Mouse (Mus musculus): ENCODE measurements around the gene Hfe. TPM values are rescaled to one million over a fixed set of nuclear protein-coding genes. Genes with fewer than 3 reads are reported as not detected.

Hfe gene
- polyA plus RNA-seq, 1 experiment from 2014 or later = 3.8 TPM

DNA sequence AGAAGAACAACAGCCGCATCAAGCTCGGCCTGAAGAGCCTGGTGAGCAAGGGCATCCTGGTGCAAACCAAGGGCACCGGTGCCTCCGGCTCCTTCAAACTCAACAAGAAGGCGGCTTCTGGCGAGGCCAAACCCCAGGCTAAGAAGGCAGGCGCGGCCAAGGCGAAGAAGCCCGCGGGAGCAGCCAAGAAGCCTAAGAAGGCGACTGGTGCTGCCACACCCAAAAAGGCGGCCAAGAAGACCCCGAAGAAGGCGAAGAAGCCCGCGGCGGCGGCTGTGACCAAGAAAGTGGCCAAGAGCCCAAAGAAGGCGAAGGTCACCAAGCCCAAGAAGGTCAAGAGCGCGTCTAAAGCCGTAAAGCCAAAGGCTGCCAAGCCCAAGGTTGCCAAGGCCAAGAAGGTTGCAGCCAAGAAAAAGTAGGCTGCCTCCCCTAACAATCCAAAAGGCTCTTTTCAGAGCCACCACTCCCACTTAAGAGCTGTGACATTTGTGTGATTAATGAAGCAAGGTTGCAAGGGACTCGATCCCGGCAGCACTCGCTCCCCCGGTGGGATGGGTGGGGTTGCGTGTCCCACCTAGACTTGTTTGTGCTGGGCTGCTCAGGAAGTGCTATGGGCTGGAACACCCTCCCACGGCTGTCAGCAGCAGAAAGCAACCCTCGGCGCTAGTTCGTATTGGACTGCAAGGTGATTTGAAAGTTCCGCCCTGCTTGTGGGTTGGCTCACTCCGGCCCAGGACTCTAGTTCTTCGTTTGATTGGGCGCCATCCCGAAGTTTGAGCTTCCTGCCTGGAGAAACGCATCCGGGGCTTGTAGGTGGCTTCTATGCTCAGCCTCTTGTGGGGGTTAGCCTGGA lies 28.6 kb upstream of the Hfe start:
- peak; percentile 93 for ATAC-seq
- peak overlapping the region; percentile 56 for H3K27ac ChIP-seq (ENCODE audit: low read length)
- H3K4me3 ChIP-seq (ENCODE audit: low read depth, low read length) = peak overlapping the region; percentile 55
- WGBS = under 1% methylated on average over 39 of the region's 39 CpGs
- H3K4me1 ChIP-seq (ENCODE audit: control insufficient read depth, insufficient read depth, low read length) = peaks cover 17% of the 10 kb centered on the region
- no peaks in the 10 kb centered on the region for H3K36me3 ChIP-seq (ENCODE audit: control insufficient read depth, insufficient read depth, low read length)
- peak overlapping the region; percentile 95 for H3K4me2 ChIP-seq (ENCODE audit: low read length)
- H3K9ac ChIP-seq (ENCODE audit: low read depth, low read length) = peak overlapping the region; percentile 60
- no peaks in the 10 kb centered on the region for H3K9me3 ChIP-seq (replicated peaks; ENCODE audit: control insufficient read depth, low read length, poor library complexity, severe bottlenecking)
- H3K27me3 ChIP-seq (ENCODE audit: control insufficient read depth, insufficient read depth, low read depth, low read length) = no peaks in the 10 kb centered on the region

DNA sequence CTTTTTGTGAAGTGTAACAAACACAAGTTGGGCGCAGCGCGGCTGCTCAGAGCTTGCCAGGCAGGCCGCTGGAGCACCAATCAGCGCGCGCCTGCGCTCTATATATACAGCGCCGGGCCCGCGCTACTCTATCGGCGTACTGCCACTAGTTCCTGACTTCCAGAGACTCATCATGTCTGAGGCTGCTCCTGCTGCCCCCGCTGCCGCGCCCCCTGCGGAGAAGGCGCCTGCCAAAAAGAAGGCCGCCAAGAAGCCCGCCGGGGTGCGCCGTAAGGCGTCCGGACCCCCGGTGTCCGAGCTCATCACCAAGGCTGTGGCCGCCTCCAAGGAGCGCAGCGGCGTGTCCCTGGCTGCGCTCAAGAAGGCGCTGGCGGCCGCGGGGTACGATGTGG lies 28.0 kb upstream of the Hfe start, which contains the start of gene Hist1h1c:
Gene Hist1h1c, plus strand, starts transcription at position 132 of the 392 bp plus-strand sequence.
- no peaks in the 10 kb centered on the region for H3K27me3 ChIP-seq (ENCODE audit: control insufficient read depth, insufficient read depth, low read depth, low read length)
- H3K4me2 ChIP-seq (ENCODE audit: low read length) = peak within 1 kb of the TSS; percentile 95
- H3K36me3 ChIP-seq (ENCODE audit: control insufficient read depth, insufficient read depth, low read length) = no peaks in the 10 kb centered on the region
- peaks cover 17% of the 10 kb centered on the region for H3K4me1 ChIP-seq (ENCODE audit: control insufficient read depth, insufficient read depth, low read length)
- peak; percentile 95 for ATAC-seq
- peak within 1 kb of the TSS; percentile 56 for H3K27ac ChIP-seq (ENCODE audit: low read length)
- WGBS = under 1% methylated on average over 29 of the region's 38 CpGs
- H3K4me3 ChIP-seq (ENCODE audit: low read depth, low read length) = peak within 1 kb of the TSS; percentile 55
- H3K9me3 ChIP-seq (replicated peaks; ENCODE audit: control insufficient read depth, low read length, poor library complexity, severe bottlenecking) = no peaks in the 10 kb centered on the region
- peak within 1 kb of the TSS; percentile 60 for H3K9ac ChIP-seq (ENCODE audit: low read depth, low read length)

DNA sequence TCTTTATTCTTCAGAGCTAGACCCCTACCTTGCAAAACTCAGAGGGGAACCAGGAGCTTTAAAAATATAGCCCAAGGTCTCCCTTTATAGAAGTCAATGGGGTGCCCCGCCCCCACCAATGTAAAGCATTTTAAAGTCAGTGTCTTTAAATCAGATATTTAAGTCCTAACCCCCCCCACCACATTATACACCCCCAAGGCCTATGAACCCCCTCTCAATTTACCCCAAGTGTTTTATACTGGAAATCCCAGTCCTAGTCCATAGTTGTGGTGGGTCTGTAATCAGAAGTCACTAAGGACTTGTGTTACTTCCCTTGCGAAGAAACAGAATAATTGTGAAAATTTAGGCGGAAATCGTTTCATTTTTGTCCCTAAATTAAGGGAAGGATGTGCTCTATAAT lies 27.4 kb upstream of the Hfe start:
- Histone ChIP-seq H3K36me3 (ENCODE audit: control insufficient read depth, insufficient read depth, low read length) (no peaks in the 10 kb centered on the region), H3K9ac (ENCODE audit: low read depth, low read length) (peak overlapping the region; percentile 60; the same call in 1 of the 2 replicates), H3K4me3 (ENCODE audit: low read depth, low read length) (peak overlapping the region; percentile 55), H3K4me2 (ENCODE audit: low read length) (peak overlapping the region; percentile 95), H3K4me1 (ENCODE audit: control insufficient read depth, insufficient read depth, low read length) (peaks cover 17% of the 10 kb centered on the region), H3K9me3 (replicated peaks; ENCODE audit: control insufficient read depth, low read length, poor library complexity, severe bottlenecking) (no peaks in the 10 kb centered on the region), H3K27ac (ENCODE audit: low read length) (no peak overlapping the region; the same call in 1 of the 2 replicates), H3K27me3 (ENCODE audit: control insufficient read depth, insufficient read depth, low read depth, low read length) (no peaks in the 10 kb centered on the region)
- 21% methylated on average over 4 of the region's 4 CpGs for WGBS
- no peak for ATAC-seq

GRCm38 (mm10) chr13:23737091-23737490 lies 26.4 kb upstream of the Hfe start:
- H3K27ac ChIP-seq (ENCODE audit: low read length) = no peak overlapping the region
- H3K36me3 ChIP-seq (ENCODE audit: control insufficient read depth, insufficient read depth, low read length) = no peaks in the 10 kb centered on the region
- no peaks in the 10 kb centered on the region for H3K27me3 ChIP-seq (ENCODE audit: control insufficient read depth, insufficient read depth, low read depth, low read length)
- 77% methylated on average over 5 of the region's 5 CpGs for WGBS
- H3K4me1 ChIP-seq (ENCODE audit: control insufficient read depth, insufficient read depth, low read length) = peaks cover 17% of the 10 kb centered on the region
- H3K4me3 ChIP-seq (ENCODE audit: low read depth, low read length) = no peak overlapping the region
- no peaks in the 10 kb centered on the region for H3K9me3 ChIP-seq (replicated peaks; ENCODE audit: control insufficient read depth, low read length, poor library complexity, severe bottlenecking)
- H3K9ac ChIP-seq (ENCODE audit: low read depth, low read length) = no peak overlapping the region
- no peak for ATAC-seq
- H3K4me2 ChIP-seq (ENCODE audit: low read length) = no peak overlapping the region

GRCm38 (mm10) chr13:23732156-23732804 lies 21.6 kb upstream of the Hfe start:
- Histone ChIP-seq H3K36me3 (ENCODE audit: control insufficient read depth, insufficient read depth, low read length) (no peaks in the 10 kb centered on the region), H3K27me3 (ENCODE audit: control insufficient read depth, insufficient read depth, low read depth, low read length) (no peaks in the 10 kb centered on the region), H3K9ac (ENCODE audit: low read depth, low read length) (no peak overlapping the region), H3K4me2 (ENCODE audit: low read length) (no peak overlapping the region), H3K9me3 (replicated peaks; ENCODE audit: control insufficient read depth, low read length, poor library complexity, severe bottlenecking) (no peaks in the 10 kb centered on the region), H3K4me1 (ENCODE audit: control insufficient read depth, insufficient read depth, low read length) (no peaks in the 10 kb centered on the region), H3K27ac (ENCODE audit: low read length) (no peak overlapping the region), H3K4me3 (ENCODE audit: low read depth, low read length) (no peak overlapping the region)
- 0 out of 2 replicates have a peak, but pooled peaks have one; percentile 32 for ATAC-seq
- 24% methylated on average over 8 of the region's 8 CpGs for WGBS

DNA sequence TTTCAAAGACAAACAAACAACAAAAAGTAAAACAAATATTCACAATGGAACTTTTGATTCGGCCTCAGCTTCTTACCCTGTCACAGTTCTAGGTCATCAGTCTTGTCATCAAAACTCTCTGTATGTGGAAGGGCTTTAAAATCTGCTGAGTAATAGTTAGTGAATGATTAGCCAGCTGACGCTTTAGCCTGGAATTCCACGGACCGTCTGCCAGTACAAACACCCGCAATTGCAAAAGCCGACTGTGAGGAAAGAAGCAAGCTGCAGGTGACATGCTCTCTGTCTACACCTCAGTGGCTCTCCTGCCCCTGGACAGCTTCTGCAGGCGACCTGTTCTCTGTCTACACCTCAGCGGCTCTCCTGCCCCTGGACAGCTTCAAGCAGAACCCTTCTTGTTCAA lies 19.8 kb upstream of the Hfe start:
- H3K4me3 ChIP-seq (ENCODE audit: low read depth, low read length) = no peak overlapping the region
- no peak overlapping the region for H3K4me2 ChIP-seq (ENCODE audit: low read length)
- 66% methylated on average over 8 of the region's 8 CpGs for WGBS
- H3K9me3 ChIP-seq (replicated peaks; ENCODE audit: control insufficient read depth, low read length, poor library complexity, severe bottlenecking) = no peaks in the 10 kb centered on the region
- no peaks in the 10 kb centered on the region for H3K36me3 ChIP-seq (ENCODE audit: control insufficient read depth, insufficient read depth, low read length)
- no peak overlapping the region for H3K9ac ChIP-seq (ENCODE audit: low read depth, low read length)
- no peak overlapping the region for H3K27ac ChIP-seq (ENCODE audit: low read length)
- ATAC-seq = no peak
- H3K27me3 ChIP-seq (ENCODE audit: control insufficient read depth, insufficient read depth, low read depth, low read length) = no peaks in the 10 kb centered on the region
- H3K4me1 ChIP-seq (ENCODE audit: control insufficient read depth, insufficient read depth, low read length) = no peaks in the 10 kb centered on the region

DNA sequence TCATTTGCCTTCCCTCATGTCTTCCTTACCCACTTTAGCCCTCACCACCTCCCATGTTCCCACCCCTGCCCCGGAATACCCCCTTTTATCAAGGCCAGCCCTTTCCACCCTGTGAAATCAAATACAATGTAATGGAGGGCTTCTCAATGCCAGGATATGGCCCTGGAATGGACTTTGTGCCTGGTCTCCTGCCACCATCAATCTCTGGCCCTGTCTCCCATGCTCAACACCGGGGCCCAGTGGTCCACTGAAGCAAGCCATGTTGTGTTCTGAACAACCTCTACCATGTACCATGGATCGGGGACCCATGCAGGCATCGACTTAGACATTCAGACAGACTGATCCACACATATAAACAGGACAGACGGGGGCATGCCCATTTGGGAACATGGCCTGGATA lies 19.1 kb upstream of the Hfe start:
- H3K36me3 ChIP-seq (ENCODE audit: control insufficient read depth, insufficient read depth, low read length) = no peaks in the 10 kb centered on the region

GRCm38 (mm10) chr13:23729192-23729525 lies 18.5 kb upstream of the Hfe start:
- 92% methylated on average over 9 of the region's 9 CpGs for WGBS
- Histone ChIP-seq H3K27me3 (ENCODE audit: control insufficient read depth, insufficient read depth, low read depth, low read length) (no peaks in the 10 kb centered on the region), H3K4me3 (ENCODE audit: low read depth, low read length) (no peak overlapping the region)

More for the DNA sequence above, 19.1 kb upstream of the Hfe start:
- Histone ChIP-seq H3K27me3 (ENCODE audit: control insufficient read depth, insufficient read depth, low read depth, low read length) (no peaks in the 10 kb centered on the region), H3K4me1 (ENCODE audit: control insufficient read depth, insufficient read depth, low read length) (no peaks in the 10 kb centered on the region), H3K9ac (ENCODE audit: low read depth, low read length) (no peak overlapping the region), H3K4me3 (ENCODE audit: low read depth, low read length) (no peak overlapping the region), H3K9me3 (replicated peaks; ENCODE audit: control insufficient read depth, low read length, poor library complexity, severe bottlenecking) (no peaks in the 10 kb centered on the region), H3K4me2 (ENCODE audit: low read length) (no peak overlapping the region), H3K27ac (ENCODE audit: low read length) (no peak overlapping the region)
- no peak for ATAC-seq
- WGBS = 97% methylated on average over 5 of the region's 5 CpGs

More at GRCm38 (mm10) chr13:23729192-23729525, 18.5 kb upstream of the Hfe start:
- no peak overlapping the region for H3K9ac ChIP-seq (ENCODE audit: low read depth, low read length)
- no peak overlapping the region for H3K27ac ChIP-seq (ENCODE audit: low read length)
- no peaks in the 10 kb centered on the region for H3K4me1 ChIP-seq (ENCODE audit: control insufficient read depth, insufficient read depth, low read length)
- H3K9me3 ChIP-seq (replicated peaks; ENCODE audit: control insufficient read depth, low read length, poor library complexity, severe bottlenecking) = no peaks in the 10 kb centered on the region
- no peaks in the 10 kb centered on the region for H3K36me3 ChIP-seq (ENCODE audit: control insufficient read depth, insufficient read depth, low read length)
- H3K4me2 ChIP-seq (ENCODE audit: low read length) = no peak overlapping the region
- ATAC-seq = no peak
